Mouse (Mus musculus) forebrain, embryonic 14.5 days (tissue): ENCODE measurements at regions not wholly inside any gene's neighbourhood (a gene's known extent, or its start where the extent isn't known, plus 50 kb on each side); places are given as distances from the start of the nearest gene placed in this dataset.

Experiments
- ATAC-seq: fragments of 200-750 bp; cut with Nextera tagmentation; 2 replicates; pipeline ENCODE4 v1.8.0; 2017; ENCODE audit warnings: mild to moderate bottlenecking, moderate library complexity
- DNase-seq: peaks from one replicate; pipeline ENCODE4 v3.0.0-alpha.2; 2015; ENCODE audit warnings: low spot score
- H3K27ac ChIP-seq: fragments of 300-500 bp; sonication (generic); 2 replicates; pipeline ENCODE4 v1.5.1; 2014; ENCODE audit warnings: low read depth, mild to moderate bottlenecking, control low read depth, low read length, moderate library complexity
- H3K27me3 ChIP-seq: fragments of 300-500 bp; sonication (generic); replicated peaks from 2 replicates; pipeline ENCODE4 v1.6.1; 2014; ENCODE audit warnings: low read length, control low read depth, mixed read lengths; ENCODE audit not compliant: control insufficient read depth, insufficient read depth
- H3K36me3 ChIP-seq: fragments of 300-500 bp; sonication (generic); 2 replicates; pipeline ENCODE4 v1.6.1; 2014; ENCODE audit warnings: low read length, control low read depth; ENCODE audit not compliant: control insufficient read depth, insufficient read depth
- H3K4me1 ChIP-seq: fragments of 300-500 bp; sonication (generic); 2 replicates; pipeline ENCODE4 v1.6.1; 2014; ENCODE audit warnings: antibody characterized with exemption, low read length, control low read depth; ENCODE audit not compliant: control insufficient read depth, insufficient read depth
- H3K4me2 ChIP-seq: fragments of 300-500 bp; sonication (generic); 2 replicates; pipeline ENCODE4 v1.6.1; 2014; ENCODE audit warnings: mild to moderate bottlenecking, control low read depth, low read length
- H3K4me3 ChIP-seq: fragments of 300-500 bp; sonication (generic); 2 replicates; pipeline ENCODE4 v1.5.1; 2014; ENCODE audit warnings: low read depth, low read length, control low read depth
- H3K9ac ChIP-seq: fragments of 300-500 bp; sonication (generic); 2 replicates; pipeline ENCODE4 v1.6.1; 2014; ENCODE audit warnings: mild to moderate bottlenecking, low read length, control low read depth, moderate library complexity
- H3K9me3 ChIP-seq: fragments of 300-500 bp; sonication (generic); replicated peaks from 2 replicates; pipeline ENCODE4 v1.6.1; 2016; ENCODE audit warnings: low read length, control low read depth, mixed read lengths; ENCODE audit not compliant: control insufficient read depth
- WGBS: fragments of 180-500 bp; shearing (Covaris S2); extraction: QIAGEN DNeasy Blood & Tissue Kit; methylation state at CpG from one replicate; pipeline ENCODE4 v1.1.7; 2014; 5-methylcytosine and 5-hydroxymethylcytosine counted together

DNA sequence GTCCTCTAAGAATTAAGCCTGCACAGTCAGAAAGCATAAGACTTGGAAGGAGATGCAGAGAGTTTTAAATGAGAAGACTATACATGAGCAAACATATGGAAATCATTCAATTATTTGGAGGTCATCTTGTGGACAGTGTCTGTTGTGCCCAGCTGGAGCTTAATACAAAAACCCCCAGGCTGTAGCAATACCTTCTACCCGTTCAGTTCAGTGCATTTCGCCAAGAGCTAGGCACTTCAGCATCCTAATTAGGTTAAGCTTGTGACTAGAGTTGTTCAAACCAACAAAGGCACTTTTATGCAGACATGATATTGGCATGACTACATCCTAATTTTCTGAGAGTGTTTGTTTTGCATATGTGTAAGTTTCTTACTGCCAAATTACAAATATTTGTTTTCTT, 449.7 kb downstream of the Flrt2 start:
- no peak overlapping the region for H3K9ac ChIP-seq
- no peaks in the 10 kb centered on the region for H3K36me3 ChIP-seq
- peak; percentile 10 for DNase-seq
- H3K4me3 ChIP-seq = no peak overlapping the region
- no peaks in the 10 kb centered on the region for H3K9me3 ChIP-seq
- 0 out of 2 replicates have a peak, but pooled peaks have one; percentile 12 for ATAC-seq
- no peak overlapping the region for H3K27ac ChIP-seq
- WGBS = 21% methylated on average over 2 of the region's 2 CpGs
- H3K4me1 ChIP-seq = no peaks in the 10 kb centered on the region
- no peaks in the 10 kb centered on the region for H3K27me3 ChIP-seq
- no peak overlapping the region for H3K4me2 ChIP-seq

DNA sequence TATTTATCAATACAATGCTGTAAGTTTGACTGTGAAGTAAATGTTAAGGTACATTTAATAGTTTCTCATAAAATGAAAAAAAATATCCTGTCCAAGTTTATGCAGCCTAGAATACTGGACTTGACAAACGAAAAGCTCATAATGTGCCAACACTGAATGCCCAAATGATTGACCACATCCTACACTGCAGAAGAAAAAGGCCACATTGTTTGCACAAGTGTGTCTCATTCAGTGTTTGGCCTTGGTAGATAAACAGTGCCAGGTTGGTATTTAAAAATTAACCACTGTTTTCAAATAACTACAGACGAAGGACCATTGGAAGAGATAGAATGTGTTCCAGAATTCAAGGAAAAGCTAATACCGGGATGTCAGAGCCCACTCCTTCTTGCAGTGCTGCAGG, 462.1 kb downstream of the Flrt2 start:
- no peak overlapping the region for H3K4me2 ChIP-seq
- 80% methylated on average over 3 of the region's 3 CpGs for WGBS
- DNase-seq (no peak), ATAC-seq (no peak)
- H3K9me3 ChIP-seq = no peaks in the 10 kb centered on the region
- H3K4me1 ChIP-seq = no peaks in the 10 kb centered on the region
- no peak overlapping the region for H3K4me3 ChIP-seq
- H3K36me3 ChIP-seq = no peaks in the 10 kb centered on the region
- no peak overlapping the region for H3K27ac ChIP-seq
- H3K27me3 ChIP-seq = no peaks in the 10 kb centered on the region
- H3K9ac ChIP-seq = no peak overlapping the region

DNA sequence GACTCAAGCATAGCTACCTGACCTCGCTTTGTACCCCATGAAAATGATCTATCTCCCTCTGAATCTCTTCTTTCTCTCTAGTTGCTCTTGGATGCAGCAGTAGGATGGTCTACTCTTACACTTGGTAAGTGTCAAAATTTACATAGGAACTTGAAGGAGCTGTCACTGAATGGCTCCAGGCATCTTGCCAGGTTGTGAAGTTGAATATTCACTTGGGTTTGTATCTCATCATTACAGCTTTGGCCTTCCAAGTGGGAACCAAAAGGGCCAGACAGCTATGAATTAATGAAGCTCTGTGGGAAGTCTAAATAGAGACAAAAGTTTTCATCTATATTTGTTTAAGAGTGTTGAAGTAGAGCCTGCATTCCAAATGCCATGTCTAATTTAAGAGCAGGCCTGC, 475.5 kb downstream of the Flrt2 start:
- WGBS = 77% methylated on average over 1 of the region's 1 CpGs
- Histone ChIP-seq H3K4me2 (no peak overlapping the region), H3K27me3 (no peaks in the 10 kb centered on the region), H3K27ac (no peak overlapping the region), H3K9ac (no peak overlapping the region), H3K36me3 (no peaks in the 10 kb centered on the region), H3K9me3 (no peaks in the 10 kb centered on the region), H3K4me1 (no peaks in the 10 kb centered on the region), H3K4me3 (no peak overlapping the region)
- no peak for ATAC-seq
- peak; percentile 35 for DNase-seq

DNA sequence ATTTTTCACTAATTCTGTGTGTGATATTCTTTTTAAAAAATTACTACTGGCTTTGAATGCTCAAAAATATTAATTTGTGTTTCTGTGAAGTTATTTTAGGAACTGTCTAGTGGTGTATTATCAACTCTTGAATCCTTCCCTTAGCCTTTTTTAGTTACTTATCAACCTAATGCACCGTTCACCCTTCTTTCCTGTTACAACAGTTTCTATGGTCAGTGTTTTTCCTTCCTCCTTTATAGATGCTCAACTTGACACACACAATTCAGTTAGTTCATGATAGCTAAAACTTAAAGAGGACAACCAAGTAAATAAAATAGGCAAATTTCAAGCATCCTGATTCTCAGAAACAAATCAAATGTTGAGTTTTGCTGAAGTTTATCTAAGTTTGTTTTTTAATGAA, 506.9 kb downstream of the Flrt2 start:
- no peak overlapping the region for H3K4me3 ChIP-seq
- H3K36me3 ChIP-seq = no peaks in the 10 kb centered on the region
- H3K4me2 ChIP-seq = no peak overlapping the region
- 81% methylated on average over 1 of the region's 1 CpGs for WGBS
- H3K9ac ChIP-seq = no peak overlapping the region
- no peak overlapping the region for H3K27ac ChIP-seq
- DNase-seq (no peak), ATAC-seq (no peak)
- no peaks in the 10 kb centered on the region for H3K4me1 ChIP-seq
- no peaks in the 10 kb centered on the region for H3K9me3 ChIP-seq
- H3K27me3 ChIP-seq = no peaks in the 10 kb centered on the region

DNA sequence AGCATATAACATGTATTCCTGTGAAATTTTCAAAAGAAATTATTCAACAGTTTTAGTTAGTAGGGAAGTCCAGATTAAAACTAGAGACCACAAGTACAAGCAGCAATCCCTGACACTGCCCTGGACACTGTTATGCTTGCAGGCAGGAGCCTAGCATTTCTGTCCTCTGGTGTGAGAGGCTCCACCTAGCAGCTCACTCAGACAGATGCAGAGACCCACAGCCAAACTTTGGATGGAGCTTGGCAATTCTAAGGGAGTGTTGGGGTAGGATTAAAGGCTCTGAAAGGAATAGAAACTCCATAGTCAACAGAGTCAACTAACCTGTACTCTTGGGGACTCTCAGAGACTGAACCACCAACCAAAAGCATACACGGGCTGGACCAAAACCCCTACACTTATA, 509.8 kb downstream of the Flrt2 start:
- DNase-seq (no peak), ATAC-seq (no peak)
- Histone ChIP-seq H3K27me3 (no peaks in the 10 kb centered on the region), H3K4me2 (no peak overlapping the region), H3K9ac (no peak overlapping the region), H3K9me3 (no peaks in the 10 kb centered on the region), H3K27ac (no peak overlapping the region), H3K4me3 (no peak overlapping the region), H3K4me1 (no peaks in the 10 kb centered on the region), H3K36me3 (no peaks in the 10 kb centered on the region)
- 92% methylated on average over 1 of the region's 1 CpGs for WGBS

DNA sequence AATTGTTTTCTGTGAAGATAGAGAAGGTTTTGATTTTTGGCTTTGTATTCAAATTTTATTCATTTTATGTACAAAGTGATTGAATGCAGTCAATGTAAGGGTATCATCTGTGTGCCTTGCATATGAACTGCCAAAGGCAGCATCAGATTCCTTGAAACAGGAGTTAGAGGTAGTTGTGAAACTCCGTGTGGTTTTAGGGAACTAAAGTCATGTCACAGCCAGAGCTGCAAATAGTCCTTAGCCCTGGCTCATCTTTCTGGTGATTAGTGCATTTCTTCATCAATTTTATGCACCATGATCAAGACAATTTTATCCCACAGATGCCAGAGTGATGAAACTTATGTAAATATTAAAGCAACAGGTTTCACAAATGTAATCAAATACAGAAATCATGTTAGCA, 534.4 kb downstream of the Flrt2 start:
- Histone ChIP-seq H3K4me1 (no peaks in the 10 kb centered on the region), H3K9ac (no peak overlapping the region), H3K27ac (no peak overlapping the region), H3K27me3 (no peaks in the 10 kb centered on the region), H3K4me2 (no peak overlapping the region), H3K4me3 (no peak overlapping the region), H3K9me3 (no peaks in the 10 kb centered on the region), H3K36me3 (no peaks in the 10 kb centered on the region)
- WGBS = 73% methylated on average over 1 of the region's 1 CpGs
- ATAC-seq (no peak), DNase-seq (no peak)

DNA sequence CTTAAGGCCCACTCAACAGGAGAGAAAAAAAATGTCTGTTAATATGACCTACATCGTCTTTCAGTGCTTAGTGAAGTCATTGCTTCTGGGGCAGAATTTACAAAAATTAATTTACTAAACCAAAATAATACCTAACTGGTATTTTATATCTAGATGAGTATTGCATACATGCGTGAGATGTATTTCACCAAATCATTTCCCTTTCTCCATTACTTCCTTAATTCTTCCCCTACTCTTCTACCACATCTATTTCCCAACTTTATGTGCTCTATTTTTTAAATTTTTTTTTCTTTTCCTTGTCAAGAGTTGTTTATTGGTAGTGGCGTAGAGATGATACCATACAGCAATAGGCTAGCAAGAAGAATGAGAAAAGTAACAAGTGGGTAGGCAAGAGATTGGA, 536.7 kb downstream of the Flrt2 start:
- no peak overlapping the region for H3K4me3 ChIP-seq
- no peaks in the 10 kb centered on the region for H3K9me3 ChIP-seq
- H3K4me1 ChIP-seq = no peaks in the 10 kb centered on the region
- DNase-seq = no peak
- no peak for ATAC-seq
- H3K27me3 ChIP-seq = no peaks in the 10 kb centered on the region
- H3K4me2 ChIP-seq = no peak overlapping the region
- 92% methylated on average over 3 of the region's 3 CpGs for WGBS
- no peak overlapping the region for H3K9ac ChIP-seq
- no peaks in the 10 kb centered on the region for H3K36me3 ChIP-seq
- H3K27ac ChIP-seq = no peak overlapping the region

DNA sequence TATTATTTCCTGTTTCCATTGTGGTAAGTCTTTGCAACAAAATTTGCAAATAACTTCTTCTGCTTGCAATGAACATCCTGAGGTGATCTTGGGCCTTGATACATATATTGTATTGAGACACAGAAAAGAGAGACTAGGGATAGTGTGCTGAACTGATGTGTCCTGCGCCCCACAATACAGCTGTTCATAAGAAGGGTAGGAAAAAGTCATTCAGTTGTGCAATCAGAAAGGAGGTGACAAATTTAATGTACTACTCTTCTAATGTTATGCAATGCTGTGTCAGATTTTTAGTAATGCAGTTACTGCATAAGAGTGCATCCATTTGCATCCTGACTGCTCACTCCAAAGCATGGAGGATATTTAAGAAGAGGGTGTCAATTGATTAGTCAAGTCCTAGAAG, 543.5 kb downstream of the Flrt2 start:
- H3K4me3 ChIP-seq = no peak overlapping the region
- no peaks in the 10 kb centered on the region for H3K27me3 ChIP-seq
- no peak overlapping the region for H3K27ac ChIP-seq
- WGBS = 86% methylated on average over 1 of the region's 1 CpGs
- H3K4me2 ChIP-seq = no peak overlapping the region
- ATAC-seq = no peak
- H3K9ac ChIP-seq = no peak overlapping the region
- no peaks in the 10 kb centered on the region for H3K9me3 ChIP-seq
- H3K36me3 ChIP-seq = no peaks in the 10 kb centered on the region
- no peak for DNase-seq
- H3K4me1 ChIP-seq = no peaks in the 10 kb centered on the region

DNA sequence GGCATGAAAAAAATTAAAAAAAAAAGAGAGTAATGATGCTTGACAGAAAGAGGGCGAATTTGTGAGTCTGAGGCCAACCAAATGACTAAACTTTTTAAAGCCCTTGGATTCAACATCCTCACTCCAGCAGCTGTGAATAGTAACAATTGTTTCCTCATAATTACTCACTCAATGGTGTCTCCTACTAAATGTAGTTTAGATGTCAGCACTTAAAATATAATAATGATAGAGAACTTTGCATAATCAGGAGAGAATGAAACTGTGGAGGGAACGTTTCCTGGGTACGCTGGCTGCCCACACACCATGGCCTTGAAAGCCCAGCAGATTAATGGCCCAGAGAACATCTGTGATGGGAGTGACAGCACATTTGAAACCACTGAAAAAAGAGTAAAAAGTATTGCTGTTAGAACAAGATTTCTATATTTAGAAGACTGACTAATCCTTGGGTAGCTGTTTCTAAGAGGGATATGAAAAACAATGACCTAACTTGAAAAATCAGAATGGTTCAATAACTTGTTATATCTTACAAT, 544.0 kb downstream of the Flrt2 start:
- Histone ChIP-seq H3K27me3 (no peaks in the 10 kb centered on the region), H3K27ac (no peak overlapping the region), H3K9me3 (no peaks in the 10 kb centered on the region), H3K9ac (no peak overlapping the region), H3K4me2 (no peak overlapping the region), H3K4me1 (no peaks in the 10 kb centered on the region), H3K4me3 (no peak overlapping the region), H3K36me3 (no peaks in the 10 kb centered on the region)
- ATAC-seq = no peak
- no peak for DNase-seq
- 61% methylated on average over 3 of the region's 3 CpGs for WGBS
